Mouse (Mus musculus) brain, adult 10 weeks (tissue): ENCODE data around the gene Prl3d2. TPM values are rescaled to one million over a fixed set of nuclear protein-coding genes. Genes with fewer than 3 reads are reported as not detected.

ENCODE experiments used
- polyA plus RNA-seq: library from polyadenylated mRNA; stranded (reverse); fragments of 350-450 nt; fragmentation: Illumina TruSeq; extraction: RNeasy Lipid Tissue Mini Kit (QIAGEN cat#74804); gene quantifications from one replicate; pipeline ENCODE4 v1.2.3, GENCODE M21; 2015; ENCODE audit warnings: low read depth, low replicate concordance

Gene Prl3d2
- polyA plus RNA-seq: not detected

DNA sequence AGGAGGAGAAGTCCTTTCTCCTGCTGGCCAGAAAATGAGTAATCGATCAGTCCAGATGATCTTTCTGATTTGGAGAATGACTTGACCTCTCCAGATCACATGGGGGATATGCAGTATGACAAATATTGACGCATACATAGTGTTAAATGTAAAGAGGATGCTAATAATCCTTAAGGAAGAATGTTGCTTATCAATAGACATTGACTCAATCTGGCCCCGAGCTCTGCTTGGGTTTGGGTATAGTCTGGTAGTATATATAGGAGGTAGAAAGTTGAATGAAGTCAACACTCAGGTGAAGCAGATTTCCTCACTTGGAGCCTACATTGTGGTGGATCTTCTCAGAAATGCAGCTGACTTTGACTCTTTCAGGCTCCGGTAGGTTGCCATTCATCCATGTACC is at the start of gene Prl3d2:
Gene Prl3d2, plus strand, starts transcription at position 301 of the 400 bp plus-strand sequence.

DNA sequence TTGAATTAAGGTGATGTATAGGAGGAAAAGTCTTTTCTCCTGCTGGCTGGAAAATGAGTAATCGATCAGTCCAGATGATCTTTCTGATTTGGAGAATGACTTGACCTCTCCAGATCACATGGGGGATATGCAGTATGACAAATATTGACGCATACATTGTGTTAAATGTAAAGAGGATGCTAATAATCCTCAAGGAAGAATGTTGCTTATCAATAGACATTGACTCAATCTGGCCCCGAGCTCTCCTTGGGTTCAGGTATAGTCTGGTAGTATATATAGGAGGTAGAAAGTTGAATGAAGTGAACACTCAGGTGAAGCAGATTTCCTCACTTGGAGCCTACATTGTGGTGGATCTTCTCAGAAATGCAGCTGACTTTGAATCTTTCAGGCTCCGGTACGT is 27.6 kb upstream of the Prl3d2 start, which contains the start of gene Prl3d1:
Gene Prl3d1, plus strand, starts transcription at position 301 of the 400 bp plus-strand sequence.

DNA sequence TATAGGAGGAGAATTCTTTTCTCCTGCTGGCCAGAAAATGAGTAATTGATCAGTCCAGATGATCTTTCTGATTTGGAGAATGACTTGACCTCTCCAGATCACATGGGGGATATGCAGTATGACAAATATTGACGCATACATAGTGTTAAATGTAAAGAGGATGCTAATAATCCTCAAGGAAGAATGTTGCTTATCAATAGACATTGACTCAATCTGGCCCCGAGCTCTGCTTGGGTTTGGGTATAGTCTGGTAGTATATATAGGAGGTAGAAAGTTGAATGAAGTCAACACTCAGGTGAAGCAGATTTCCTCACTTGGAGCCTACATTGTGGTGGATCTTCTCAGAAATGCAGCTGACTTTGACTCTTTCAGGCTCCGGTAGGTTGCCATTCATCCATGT is 35.0 kb downstream of the Prl3d2 start, which contains the start of gene Prl3d3:
Gene Prl3d3, plus strand, starts transcription at position 301 of the 400 bp plus-strand sequence.

Other genes with a start within 250 kb of the Prl3d2 start
- not detected for gene Prl, start 64.1 kb upstream of the Prl3d2 start, polyA plus RNA-seq
- gene Prl3d1, start 27.5 kb upstream of the Prl3d2 start, polyA plus RNA-seq: not detected
- gene Prl3d3, start 35.1 kb downstream of the Prl3d2 start, polyA plus RNA-seq: not detected
- not detected for gene Prl3c1, start 75.0 kb downstream of the Prl3d2 start, polyA plus RNA-seq
- not detected for gene Prl3b1, start 120.1 kb downstream of the Prl3d2 start, polyA plus RNA-seq
- gene Prl3a1, start 137.7 kb downstream of the Prl3d2 start, polyA plus RNA-seq: not detected
- not detected for gene Prl6a1, start 190.9 kb downstream of the Prl3d2 start, polyA plus RNA-seq
- gene Prl8a2, start 224.0 kb downstream of the Prl3d2 start, polyA plus RNA-seq: not detected